Mouse (Mus musculus): ENCODE measurements around the gene Gm15737.

Gene Gm15737

GRCm38 (mm10) chr6:92869089-92869581 is at the start of gene Gm15737:
Gene Gm15737, plus strand, starts transcription at chr6:92869357.
- DNase-seq (ENCODE audit: inconsistent age in 2 of 2, low spot score in 1 of 2) = peak; percentile 33 to 70

- no peak for DNase-seq (ENCODE audit: inconsistent age in 2 of 2, low spot score in 1 of 2)
These were observed 47.6 kb upstream of the Gm15737 start for GRCm38 (mm10) chr6:92821606-92822005.

GRCm38 (mm10) chr6:92822006-92822405 is 47.2 kb upstream of the Gm15737 start:
- peak; percentile 45 to 79 for DNase-seq (ENCODE audit: inconsistent age in 2 of 2, low spot score in 1 of 2)

DNA sequence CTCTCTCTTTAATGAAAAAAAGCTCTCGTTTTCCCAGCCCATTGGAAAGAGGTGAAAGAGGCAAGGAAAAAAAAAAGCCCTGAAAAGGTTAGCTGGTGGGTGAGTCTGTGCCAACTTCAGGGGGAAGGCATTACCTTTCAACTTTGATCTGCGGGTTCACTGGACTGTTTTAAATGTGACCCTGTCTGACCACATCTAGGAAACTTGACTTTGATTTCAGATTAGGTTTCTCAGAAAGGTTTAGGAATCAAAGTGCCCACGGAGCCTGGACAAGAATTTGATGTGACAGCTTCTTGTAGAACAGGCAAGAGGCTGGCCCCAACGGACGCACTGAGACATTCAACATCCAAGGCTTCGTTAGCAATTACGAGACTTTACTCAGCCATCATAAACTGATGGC is 45.2 kb upstream of the Gm15737 start:
- no peak for DNase-seq (ENCODE audit: inconsistent age in 2 of 2, low spot score in 1 of 2)

DNA sequence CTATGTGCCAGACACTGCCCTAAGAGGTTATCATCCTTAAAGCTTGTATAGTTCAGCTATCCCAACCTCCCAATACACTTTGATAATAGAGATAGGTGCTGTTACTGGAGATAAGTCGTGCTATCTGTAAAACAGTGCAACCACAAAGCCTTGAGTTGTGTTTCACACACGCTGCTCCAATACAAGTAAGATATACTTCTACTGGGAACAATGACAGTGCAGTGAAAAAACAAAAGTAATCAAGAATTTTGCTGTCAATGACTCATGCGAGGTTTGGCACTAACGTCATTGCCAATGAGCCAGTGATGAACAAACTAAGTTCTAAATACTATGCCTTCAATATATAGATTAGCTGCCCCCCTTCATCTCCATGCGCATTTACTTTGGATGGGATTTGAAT is 42.6 kb upstream of the Gm15737 start:
- peak; percentile 23 to 81 for DNase-seq (ENCODE audit: inconsistent age in 2 of 2, low spot score in 1 of 2)

- peak; percentile 36 to 82 for DNase-seq (ENCODE audit: inconsistent age in 2 of 2, low spot score in 1 of 2)
These were observed 41.8 kb upstream of the Gm15737 start for GRCm38 (mm10) chr6:92827360-92827759.

DNA sequence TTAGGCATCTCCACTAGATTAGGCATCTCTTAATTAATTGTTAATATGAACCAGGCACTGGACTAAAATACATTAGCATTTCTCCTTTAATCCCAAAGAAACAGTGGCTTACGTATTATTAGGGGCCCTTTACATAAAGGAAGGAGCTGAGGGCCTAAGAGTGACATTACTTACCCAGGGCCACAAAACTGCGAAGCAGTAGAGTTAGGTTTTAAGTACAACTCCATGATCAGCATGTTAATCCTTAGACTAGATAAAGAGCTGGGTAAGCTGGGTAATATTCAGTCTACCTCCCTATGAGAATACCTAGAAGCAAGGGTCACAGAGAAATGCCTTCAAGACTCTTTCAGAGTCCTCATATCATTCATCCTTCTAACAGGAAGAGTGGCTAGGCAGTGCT is 40.0 kb upstream of the Gm15737 start:
- no peak for DNase-seq (ENCODE audit: inconsistent age in 2 of 2, low spot score in 1 of 2)

- DNase-seq (ENCODE audit: inconsistent age in 2 of 2, low spot score in 1 of 2) = no peak
These were observed 38.1 kb upstream of the Gm15737 start for GRCm38 (mm10) chr6:92831106-92831505.

GRCm38 (mm10) chr6:92842000-92842399 is 27.2 kb upstream of the Gm15737 start:
- DNase-seq (ENCODE audit: inconsistent age in 2 of 2, low spot score in 1 of 2) = no peak

DNA sequence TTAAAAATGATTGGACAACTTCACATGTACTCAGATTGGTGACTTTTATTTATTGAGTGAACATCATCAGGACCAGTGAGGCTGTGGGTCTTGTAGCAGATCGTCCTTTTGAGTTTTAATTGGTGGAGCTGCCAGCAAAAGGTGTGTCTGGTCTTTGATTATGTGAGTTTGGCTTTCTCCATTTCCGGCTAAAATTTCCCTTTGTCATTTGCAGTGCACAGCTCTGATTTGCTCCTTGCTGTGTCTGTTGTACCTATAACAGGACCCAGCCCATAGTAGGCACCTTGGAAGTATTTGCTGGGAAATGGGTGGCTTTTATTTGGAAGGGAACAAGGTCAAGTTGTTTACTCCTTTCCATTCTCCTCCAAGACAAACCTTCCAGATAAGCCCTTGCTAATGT is 25.7 kb upstream of the Gm15737 start:
- no peak for DNase-seq (ENCODE audit: inconsistent age in 2 of 2, low spot score in 1 of 2)

DNA sequence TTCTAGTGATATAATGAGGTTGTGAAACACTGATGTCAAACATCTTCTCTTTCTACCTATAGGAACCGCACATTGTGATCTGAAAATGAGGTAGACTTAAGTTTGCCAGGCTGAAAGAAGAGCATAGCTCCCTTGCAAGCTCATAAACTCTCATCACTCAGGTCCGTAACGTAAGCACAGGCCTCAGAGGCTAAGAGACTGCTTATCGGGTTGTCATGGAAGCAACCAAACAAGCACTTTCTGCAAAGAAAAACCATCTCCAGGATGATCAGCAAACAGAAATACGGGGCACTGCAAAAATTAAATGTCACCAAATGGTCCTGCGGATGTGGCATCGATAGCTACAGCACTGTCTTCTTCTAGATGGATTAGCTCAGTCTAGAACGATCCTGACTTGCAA is 23.3 kb upstream of the Gm15737 start:
- peak in 1 of 2 experiments; percentile 59 for DNase-seq (ENCODE audit: inconsistent age in 2 of 2, low spot score in 1 of 2)

DNA sequence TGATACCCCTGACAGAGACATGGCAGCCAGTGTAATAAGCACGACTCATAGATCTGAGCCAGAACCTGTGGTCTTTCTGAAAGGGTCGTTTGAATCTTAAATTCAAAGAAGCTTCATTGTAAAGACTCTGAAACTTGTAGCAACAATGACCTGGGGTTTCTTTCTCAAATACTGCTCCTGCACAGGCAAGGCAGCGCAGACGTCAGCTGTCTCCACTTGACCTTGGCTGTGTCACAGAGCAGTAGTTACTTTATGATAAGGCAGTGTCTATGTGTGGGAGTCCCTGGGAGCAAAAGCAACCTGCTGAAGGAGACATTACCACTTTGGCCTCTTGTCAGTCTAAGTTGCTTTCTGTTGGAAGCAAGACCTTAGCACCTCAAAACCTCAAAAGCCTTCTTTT is 22.5 kb upstream of the Gm15737 start:
- DNase-seq (ENCODE audit: inconsistent age in 2 of 2, low spot score in 1 of 2) = peak; percentile 62 to 79

DNA sequence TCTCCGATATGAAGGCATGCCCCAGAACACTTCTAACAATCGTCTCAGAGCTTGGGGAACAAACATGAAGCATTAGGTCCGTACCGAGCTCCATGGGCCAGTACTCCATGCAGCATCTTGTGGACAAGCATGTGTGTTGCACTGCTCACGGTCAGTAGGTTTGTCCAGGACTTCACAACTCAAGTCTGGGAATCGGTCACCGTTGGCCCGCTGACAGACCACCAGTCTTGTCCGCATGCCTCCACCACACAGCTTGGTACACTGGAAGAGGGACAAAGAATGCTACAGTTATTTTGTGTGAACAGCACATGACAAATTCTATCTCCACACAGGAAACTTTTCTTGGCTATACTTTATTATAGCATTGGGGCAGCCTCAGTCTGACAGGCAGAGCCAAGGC is 19.9 kb upstream of the Gm15737 start:
- no peak for DNase-seq (ENCODE audit: inconsistent age in 2 of 2, low spot score in 1 of 2)

DNA sequence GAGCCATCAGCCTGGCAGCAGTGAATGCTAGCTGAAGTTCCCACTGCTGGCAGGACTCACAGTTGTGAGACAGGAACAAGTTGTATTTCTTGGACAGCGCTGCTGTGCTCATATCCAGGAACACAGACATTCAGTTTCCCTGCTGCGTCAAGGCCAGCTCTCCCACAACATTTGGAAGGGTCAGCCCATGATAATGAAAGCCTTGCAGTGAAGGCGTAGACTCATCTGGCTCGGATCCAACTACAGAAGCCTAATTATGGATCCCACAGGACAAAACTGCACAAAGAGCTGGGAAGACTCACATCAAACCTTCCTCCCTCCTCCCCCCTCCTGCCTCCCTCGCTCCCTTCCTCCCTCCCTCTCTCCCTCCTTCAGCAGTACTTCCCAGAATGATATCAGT is 18.9 kb upstream of the Gm15737 start:
- peak; percentile 87 to 89 for DNase-seq (ENCODE audit: inconsistent age in 2 of 2, low spot score in 1 of 2)

- DNase-seq (ENCODE audit: inconsistent age in 2 of 2, low spot score in 1 of 2) = no peak
These were observed 14.3 kb upstream of the Gm15737 start for GRCm38 (mm10) chr6:92854873-92855272.

- DNase-seq (ENCODE audit: inconsistent age in 2 of 2, low spot score in 1 of 2) = no peak
These were observed 11.4 kb upstream of the Gm15737 start for GRCm38 (mm10) chr6:92857761-92858160.

DNA sequence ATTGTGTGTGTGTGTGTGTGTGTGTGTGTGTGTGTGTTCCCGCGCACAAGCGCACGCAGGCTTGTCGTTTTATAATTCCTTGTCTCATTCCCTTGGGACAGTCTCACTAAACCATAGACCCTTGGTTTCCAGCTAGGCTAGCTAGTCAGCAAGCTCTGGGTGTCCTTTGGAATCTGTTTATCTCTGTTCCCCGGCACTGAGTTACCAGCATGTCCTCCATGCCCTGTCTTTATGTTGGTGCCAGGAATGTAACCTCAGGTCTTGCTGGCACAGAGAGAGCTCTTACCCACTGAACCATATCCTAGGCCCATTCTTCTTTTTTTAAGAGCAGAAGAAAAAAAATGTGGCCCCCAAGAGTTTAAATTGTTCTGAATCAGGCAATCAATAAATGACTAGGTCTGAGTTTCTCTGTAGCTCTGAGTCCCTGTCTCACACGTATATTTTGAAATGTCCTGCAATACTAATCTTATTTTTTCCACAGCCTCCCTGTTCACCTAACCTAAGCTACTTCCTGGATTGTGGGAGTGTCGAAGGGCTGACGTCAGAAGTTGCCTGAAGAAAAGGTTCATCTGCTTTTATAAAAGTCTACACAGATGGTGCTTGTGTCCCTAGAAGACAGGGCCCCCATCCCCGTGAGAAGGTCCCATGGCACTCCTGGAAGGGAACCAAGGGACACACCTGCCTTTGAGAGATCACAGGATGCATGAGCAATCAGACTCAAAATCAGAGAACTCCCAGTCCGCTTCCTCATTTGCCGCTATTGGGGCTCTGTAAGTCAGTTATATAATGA is 10.2 kb upstream of the Gm15737 start:
- no peak for DNase-seq (ENCODE audit: inconsistent age in 2 of 2, low spot score in 1 of 2)

- peak in 1 of 2 experiments; percentile 67 for DNase-seq (ENCODE audit: inconsistent age in 2 of 2, low spot score in 1 of 2)
These were observed 8.8 kb upstream of the Gm15737 start for GRCm38 (mm10) chr6:92860285-92860912.

- DNase-seq (ENCODE audit: inconsistent age in 2 of 2, low spot score in 1 of 2) = no peak
These were observed 6.6 kb upstream of the Gm15737 start for GRCm38 (mm10) chr6:92862599-92862998.

DNA sequence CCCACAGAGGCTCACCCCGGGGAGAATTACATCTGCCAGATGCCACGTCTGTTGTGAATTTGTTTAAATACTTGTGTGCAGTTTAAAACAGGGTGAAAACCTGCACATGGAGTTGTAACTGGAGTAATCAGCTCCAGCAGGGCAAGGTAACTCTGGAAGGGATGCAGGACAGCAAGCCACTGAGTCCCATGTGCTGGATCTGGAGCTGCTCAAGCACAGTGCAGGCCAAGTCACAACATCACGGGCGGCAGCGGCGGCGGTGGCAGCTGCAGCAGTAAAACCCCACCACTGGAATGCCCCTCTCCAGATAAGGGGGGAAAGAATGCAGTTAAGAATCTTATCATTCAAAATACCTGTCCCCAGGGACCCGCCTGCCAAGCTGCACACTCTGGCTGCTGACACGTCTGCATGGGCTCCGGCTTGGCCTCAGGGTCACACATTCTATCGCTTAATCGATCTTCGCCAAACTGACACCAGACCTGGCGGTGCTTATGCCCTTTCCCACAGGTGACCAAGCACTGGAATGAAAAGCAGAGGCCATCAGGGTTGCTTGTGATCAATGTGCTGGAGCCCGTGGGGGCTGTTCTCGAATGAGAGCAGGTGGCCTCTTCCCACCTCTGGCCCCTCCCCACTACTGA is 544 bp downstream of the Gm15737 start:
- DNase-seq (ENCODE audit: inconsistent age in 2 of 2, low spot score in 1 of 2) = no peak

DNA sequence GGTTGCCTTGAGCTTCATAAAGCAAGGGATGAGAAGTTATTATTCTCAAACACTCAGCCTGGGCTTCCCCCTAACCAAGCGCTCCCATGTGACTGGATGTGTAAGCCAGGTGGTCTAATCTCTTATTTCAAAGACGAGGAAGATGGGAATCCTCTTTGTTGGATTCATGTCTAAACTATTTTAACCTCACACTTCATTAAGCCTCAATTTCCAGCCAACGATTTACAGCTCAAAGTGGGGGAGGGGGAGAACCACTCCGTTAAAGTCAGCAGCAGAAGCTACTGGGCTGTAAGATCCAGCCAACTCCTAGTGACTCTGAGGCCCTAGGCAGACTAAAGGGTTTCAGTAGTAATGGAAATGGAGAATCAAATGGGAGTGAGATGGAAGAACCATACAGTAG is 2.7 kb downstream of the Gm15737 start:
- no peak for DNase-seq (ENCODE audit: inconsistent age in 2 of 2, low spot score in 1 of 2)

DNA sequence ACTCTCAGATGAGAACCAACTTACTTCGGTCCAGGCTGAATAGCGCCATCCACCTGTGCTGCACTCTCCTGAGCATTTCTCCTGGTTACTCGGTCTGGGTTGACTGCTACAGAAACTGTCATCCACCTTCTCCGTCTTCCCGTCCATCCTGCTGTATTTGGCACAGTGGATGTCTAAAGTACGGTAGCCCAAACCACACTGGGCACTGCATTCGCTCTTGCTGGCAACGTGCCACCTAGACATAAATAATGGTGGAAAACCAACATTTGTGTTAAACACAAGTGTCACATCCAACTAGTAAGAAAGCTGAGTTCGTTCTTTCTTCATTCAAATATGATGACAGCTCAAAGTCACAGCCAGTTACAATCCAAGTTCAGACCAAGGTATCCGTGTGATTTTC is 3.6 kb downstream of the Gm15737 start:
- no peak for DNase-seq (ENCODE audit: inconsistent age in 2 of 2, low spot score in 1 of 2)
